Mouse (Mus musculus) retina, postnatal 1 day (tissue): ENCODE data around the gene Ugt1a2.

Experiments
- DNase-seq: peaks from one replicate; pipeline ENCODE4 v3.0.0-alpha.2; 2012

The Ugt1a2 gene

GRCm38 (mm10) chr1:88234646-88235045 is 34.2 kb downstream of the Ugt1a2 start:
- no peak for DNase-seq

- no peak for DNase-seq
Observed at GRCm38 (mm10) chr1:88235046-88235893, 34.9 kb downstream of the Ugt1a2 start.

GRCm38 (mm10) chr1:88235894-88236415 is 35.6 kb downstream of the Ugt1a2 start:
- DNase-seq: no peak

- DNase-seq: no peak
Observed at GRCm38 (mm10) chr1:88237311-88237710, 36.9 kb downstream of the Ugt1a2 start.

- DNase-seq: no peak
Observed at GRCm38 (mm10) chr1:88238771-88239170, 38.4 kb downstream of the Ugt1a2 start.

GRCm38 (mm10) chr1:88240072-88240471 is 39.7 kb downstream of the Ugt1a2 start:
- no peak for DNase-seq

- no peak for DNase-seq
Observed at GRCm38 (mm10) chr1:88240579-88240978, 40.2 kb downstream of the Ugt1a2 start.

- DNase-seq: no peak
Observed at GRCm38 (mm10) chr1:88243861-88244260, 43.5 kb downstream of the Ugt1a2 start.

- no peak for DNase-seq
Observed at GRCm38 (mm10) chr1:88245881-88246280, 45.5 kb downstream of the Ugt1a2 start.

GRCm38 (mm10) chr1:88246386-88246785 is 46.0 kb downstream of the Ugt1a2 start:
- no peak for DNase-seq

- no peak for DNase-seq
Observed at GRCm38 (mm10) chr1:88247660-88248059, 47.3 kb downstream of the Ugt1a2 start.

GRCm38 (mm10) chr1:88248658-88249057 is 48.3 kb downstream of the Ugt1a2 start:
- DNase-seq: no peak

GRCm38 (mm10) chr1:88249596-88249995 is 49.2 kb downstream of the Ugt1a2 start:
- DNase-seq: no peak

- DNase-seq: no peak
Observed at GRCm38 (mm10) chr1:88250023-88250422, 49.6 kb downstream of the Ugt1a2 start.

- DNase-seq: no peak
Observed at GRCm38 (mm10) chr1:88253106-88253505, 52.7 kb downstream of the Ugt1a2 start.

- DNase-seq: no peak
Observed at GRCm38 (mm10) chr1:88253540-88253939, 53.1 kb downstream of the Ugt1a2 start.

- DNase-seq: no peak
Observed at GRCm38 (mm10) chr1:88254793-88255465, 54.5 kb downstream of the Ugt1a2 start.

- no peak for DNase-seq
Observed at GRCm38 (mm10) chr1:88255466-88255857, 55.1 kb downstream of the Ugt1a2 start.

- no peak for DNase-seq
Observed at GRCm38 (mm10) chr1:88255989-88256754, 55.8 kb downstream of the Ugt1a2 start.

- DNase-seq: no peak
Observed at GRCm38 (mm10) chr1:88256886-88257663, 56.7 kb downstream of the Ugt1a2 start.

- DNase-seq: no peak
Observed at GRCm38 (mm10) chr1:88257681-88258080, 57.3 kb downstream of the Ugt1a2 start.

GRCm38 (mm10) chr1:88258361-88258760 is 58.0 kb downstream of the Ugt1a2 start:
- no peak for DNase-seq
